Mouse (Mus musculus): ENCODE measurements around the gene Slc44a1. TPM values are rescaled to one million over a fixed set of nuclear protein-coding genes. Genes with fewer than 3 reads are reported as not detected.
A peak's percentile ranks its signal among the peaks of the same experiment; 100 is the strongest.

Slc44a1 gene
- polyA plus RNA-seq, 1 experiment from 2014 or later, result 40.9 TPM

- no peak for ATAC-seq (ENCODE audit: borderline replicate concordance, extremely low read depth, low FRiP score, low TSS enrichment)
Measured at GRCm38 (mm10) chr4:53487216-53488188, 47.3 kb downstream of the Slc44a1 start.

DNA sequence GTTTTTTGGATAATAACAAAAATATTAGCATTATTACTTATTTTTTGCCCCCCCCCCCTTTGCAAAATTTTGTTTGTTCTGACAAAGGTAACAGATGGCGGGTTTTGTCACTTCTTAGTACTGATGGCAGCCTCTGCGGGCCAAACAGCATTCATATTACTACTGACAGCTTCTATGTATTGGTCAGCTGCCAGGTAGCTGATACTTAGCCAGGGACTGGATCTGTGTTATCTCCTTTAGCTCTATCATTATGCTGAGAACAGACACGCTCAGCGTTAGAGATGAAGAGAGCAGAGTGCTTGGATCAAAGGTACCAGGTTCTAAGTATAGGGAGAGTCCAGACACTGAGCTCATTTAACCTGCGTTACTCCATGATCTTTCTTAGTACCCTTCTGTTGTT is 48.6 kb downstream of the Slc44a1 start:
- ATAC-seq (ENCODE audit: borderline replicate concordance, extremely low read depth, low FRiP score, low TSS enrichment), result no peak
- Histone ChIP-seq H3K4me3 (no peak overlapping the region), H3K4me1 (peaks cover 27% of the 10 kb centered on the region), H3K9me3 (no peaks in the 10 kb centered on the region), H3K36me3 (no peaks in the 10 kb centered on the region), H3K4me2 (no peak overlapping the region), H3K9ac (no peak overlapping the region), H3K27me3 (no peaks in the 10 kb centered on the region), H3K27ac (no peak overlapping the region)
- 59% methylated on average over 5 of the region's 5 CpGs for WGBS

More at GRCm38 (mm10) chr4:53487216-53488188, 47.3 kb downstream of the Slc44a1 start:
- H3K9me3 ChIP-seq, result no peaks in the 10 kb centered on the region
- no peaks in the 10 kb centered on the region for H3K27me3 ChIP-seq
- no peak overlapping the region for H3K4me2 ChIP-seq
- H3K36me3 ChIP-seq, result no peaks in the 10 kb centered on the region
- peaks cover 27% of the 10 kb centered on the region for H3K4me1 ChIP-seq
- H3K4me3 ChIP-seq, result no peak overlapping the region
- H3K9ac ChIP-seq, result no peak overlapping the region
- WGBS, result 35% methylated on average over 12 of the region's 12 CpGs
- 0 out of 2 replicates have a peak overlapping the region, but pooled peaks have one; percentile 39 for H3K27ac ChIP-seq

GRCm38 (mm10) chr4:53490371-53490770 is 50.2 kb downstream of the Slc44a1 start:
- Histone ChIP-seq H3K27ac (no peak overlapping the region), H3K4me2 (no peak overlapping the region), H3K4me3 (no peak overlapping the region), H3K4me1 (peaks cover 27% of the 10 kb centered on the region), H3K36me3 (no peaks in the 10 kb centered on the region), H3K9ac (no peak overlapping the region), H3K27me3 (no peaks in the 10 kb centered on the region), H3K9me3 (no peaks in the 10 kb centered on the region)
- no peak for ATAC-seq (ENCODE audit: borderline replicate concordance, extremely low read depth, low FRiP score, low TSS enrichment)
- WGBS, result 84% methylated on average over 7 of the region's 7 CpGs

GRCm38 (mm10) chr4:53491269-53491668 is 51.1 kb downstream of the Slc44a1 start:
- H3K36me3 ChIP-seq, result no peaks in the 10 kb centered on the region
- H3K9me3 ChIP-seq, result no peaks in the 10 kb centered on the region
- WGBS, result 74% methylated on average over 4 of the region's 4 CpGs
- H3K9ac ChIP-seq, result no peak overlapping the region
- H3K27me3 ChIP-seq, result no peaks in the 10 kb centered on the region
- no peak overlapping the region for H3K27ac ChIP-seq
- peaks cover 20% of the 10 kb centered on the region for H3K4me1 ChIP-seq
- no peak for ATAC-seq (ENCODE audit: borderline replicate concordance, extremely low read depth, low FRiP score, low TSS enrichment)
- no peak overlapping the region for H3K4me3 ChIP-seq
- no peak overlapping the region for H3K4me2 ChIP-seq

DNA sequence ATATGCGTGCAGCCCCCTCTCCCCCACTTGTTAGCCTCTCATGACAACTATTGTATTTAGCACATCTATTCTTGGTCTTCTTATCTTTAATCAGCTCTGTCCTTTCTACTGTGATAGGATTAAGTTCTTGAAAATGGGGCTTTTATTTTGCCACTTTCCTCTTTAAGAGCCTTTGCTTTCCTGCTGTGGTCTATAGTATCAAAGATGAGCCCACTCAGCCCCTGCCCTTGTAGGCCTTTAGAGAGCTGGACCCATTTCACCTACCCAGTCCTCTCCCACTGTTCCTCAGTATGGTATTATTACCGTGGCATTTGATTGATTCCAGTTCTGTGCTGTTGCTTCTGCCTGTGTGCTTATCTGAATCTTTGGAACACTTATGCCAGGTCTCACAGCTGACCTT is 55.4 kb downstream of the Slc44a1 start:
- no peaks in the 10 kb centered on the region for H3K9me3 ChIP-seq
- no peak overlapping the region for H3K9ac ChIP-seq
- no peak overlapping the region for H3K4me3 ChIP-seq
- no peaks in the 10 kb centered on the region for H3K4me1 ChIP-seq
- ATAC-seq (ENCODE audit: borderline replicate concordance, extremely low read depth, low FRiP score, low TSS enrichment), result no peak
- H3K27me3 ChIP-seq, result no peaks in the 10 kb centered on the region
- H3K27ac ChIP-seq, result no peak overlapping the region
- WGBS, result 57% methylated on average over 2 of the region's 2 CpGs
- H3K36me3 ChIP-seq, result no peaks in the 10 kb centered on the region
- H3K4me2 ChIP-seq, result no peak overlapping the region

GRCm38 (mm10) chr4:53502764-53503163 is 62.6 kb downstream of the Slc44a1 start:
- Histone ChIP-seq H3K4me2 (no peak overlapping the region), H3K4me3 (no peak overlapping the region), H3K9ac (no peak overlapping the region), H3K4me1 (no peaks in the 10 kb centered on the region), H3K36me3 (no peaks in the 10 kb centered on the region), H3K27me3 (no peaks in the 10 kb centered on the region), H3K9me3 (no peaks in the 10 kb centered on the region), H3K27ac (no peak overlapping the region)
- WGBS, result 83% methylated on average over 2 of the region's 2 CpGs
- ATAC-seq (ENCODE audit: borderline replicate concordance, extremely low read depth, low FRiP score, low TSS enrichment), result no peak

GRCm38 (mm10) chr4:53512131-53512916 is 72.1 kb downstream of the Slc44a1 start:
- Histone ChIP-seq H3K27ac (peak overlapping the region; percentile 50), H3K9me3 (no peaks in the 10 kb centered on the region), H3K4me2 (peak overlapping the region; percentile 8; the same call in 1 of the 2 replicates)

DNA sequence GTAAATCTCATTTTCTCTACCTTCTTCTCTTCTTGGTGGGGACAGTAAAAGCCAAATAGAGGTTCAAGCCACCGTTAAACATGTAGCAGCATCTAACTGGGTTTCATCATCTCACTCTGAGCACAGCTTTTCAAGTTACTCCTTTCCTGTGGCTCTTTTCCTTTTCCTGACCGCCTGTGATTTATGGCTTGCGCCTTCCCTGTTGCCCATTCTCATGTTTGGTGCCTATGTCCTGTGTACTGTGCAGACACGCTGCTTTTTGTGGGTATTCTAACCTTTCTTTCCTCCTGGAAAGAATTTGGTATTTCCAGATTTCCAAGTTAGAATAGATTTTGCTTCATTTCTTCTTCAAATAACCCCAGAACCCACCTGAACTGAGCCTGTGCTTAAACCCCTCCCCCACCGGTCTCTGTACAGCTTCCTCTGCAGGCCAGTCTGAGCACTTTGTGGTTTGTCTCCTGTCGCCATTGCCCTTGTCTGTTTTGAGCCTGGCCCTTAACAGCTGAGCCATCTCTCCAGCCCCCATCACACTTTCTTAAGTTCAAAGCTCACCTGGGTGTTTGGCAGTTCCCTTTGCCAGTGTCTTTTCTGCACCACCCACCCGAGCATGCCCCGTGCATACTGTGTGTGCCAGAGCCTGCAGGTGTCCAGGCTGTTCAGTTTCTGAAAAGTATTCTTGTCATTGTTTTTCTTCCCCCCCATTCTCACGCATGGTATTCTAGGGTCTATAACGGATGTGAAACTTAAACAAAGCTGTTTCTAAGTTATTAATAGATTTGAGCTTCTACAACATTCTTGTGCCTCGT is 73.3 kb downstream of the Slc44a1 start:
- Histone ChIP-seq H3K4me2 (peak overlapping the region; percentile 12), H3K4me3 (no peak overlapping the region), H3K4me1 (peaks cover 29% of the 10 kb centered on the region), H3K27me3 (no peaks in the 10 kb centered on the region), H3K36me3 (no peaks in the 10 kb centered on the region), H3K9me3 (no peaks in the 10 kb centered on the region), H3K27ac (peak overlapping the region; percentile 50), H3K9ac (no peak overlapping the region)
- 42% methylated on average over 11 of the region's 11 CpGs for WGBS
- peak; percentile 53; the same call in 1 of the 2 replicates for ATAC-seq (ENCODE audit: borderline replicate concordance, extremely low read depth, low FRiP score, low TSS enrichment)

More at GRCm38 (mm10) chr4:53512131-53512916, 72.1 kb downstream of the Slc44a1 start:
- Histone ChIP-seq H3K4me3 (no peak overlapping the region), H3K36me3 (no peaks in the 10 kb centered on the region), H3K4me1 (peaks cover 29% of the 10 kb centered on the region), H3K9ac (no peak overlapping the region), H3K27me3 (no peaks in the 10 kb centered on the region)
- 38% methylated on average over 15 of the region's 15 CpGs for WGBS
- ATAC-seq (ENCODE audit: borderline replicate concordance, extremely low read depth, low FRiP score, low TSS enrichment), result peak; percentile 75; the same call in 1 of the 2 replicates

GRCm38 (mm10) chr4:53516011-53516532 is 75.9 kb downstream of the Slc44a1 start:
- ATAC-seq (ENCODE audit: borderline replicate concordance, extremely low read depth, low FRiP score, low TSS enrichment), result no peak

GRCm38 (mm10) chr4:53519429-53519828 is 79.2 kb downstream of the Slc44a1 start:
- 92% methylated on average over 2 of the region's 2 CpGs for WGBS
- peaks cover under 1% of the 10 kb centered on the region; the same call in 1 of the 2 replicates for H3K4me1 ChIP-seq
- no peak overlapping the region for H3K4me3 ChIP-seq
- no peak overlapping the region for H3K9ac ChIP-seq
- no peaks in the 10 kb centered on the region for H3K9me3 ChIP-seq
- H3K27me3 ChIP-seq, result no peaks in the 10 kb centered on the region
- no peak overlapping the region for H3K4me2 ChIP-seq
- no peak for ATAC-seq (ENCODE audit: borderline replicate concordance, extremely low read depth, low FRiP score, low TSS enrichment)
- H3K27ac ChIP-seq, result no peak overlapping the region
- H3K36me3 ChIP-seq, result no peaks in the 10 kb centered on the region

More at GRCm38 (mm10) chr4:53516011-53516532, 75.9 kb downstream of the Slc44a1 start:
- 65% methylated on average over 6 of the region's 6 CpGs for WGBS
- H3K27me3 ChIP-seq, result no peaks in the 10 kb centered on the region
- H3K4me3 ChIP-seq, result no peak overlapping the region
- H3K9ac ChIP-seq, result no peak overlapping the region
- no peaks in the 10 kb centered on the region for H3K36me3 ChIP-seq
- no peak overlapping the region for H3K27ac ChIP-seq
- no peaks in the 10 kb centered on the region for H3K9me3 ChIP-seq
- H3K4me1 ChIP-seq, result peaks cover 29% of the 10 kb centered on the region
- H3K4me2 ChIP-seq, result no peak overlapping the region

- no peaks in the 10 kb centered on the region for H3K27me3 ChIP-seq
- 69% methylated on average over 8 of the region's 8 CpGs for WGBS
- no peaks in the 10 kb centered on the region for H3K9me3 ChIP-seq
- no peak for ATAC-seq (ENCODE audit: borderline replicate concordance, extremely low read depth, low FRiP score, low TSS enrichment)
- H3K36me3 ChIP-seq, result no peaks in the 10 kb centered on the region
- no peak overlapping the region for H3K4me3 ChIP-seq
- no peak overlapping the region for H3K4me2 ChIP-seq
- H3K9ac ChIP-seq, result no peak overlapping the region
- H3K27ac ChIP-seq, result no peak overlapping the region
- no peaks in the 10 kb centered on the region for H3K4me1 ChIP-seq
Measured at GRCm38 (mm10) chr4:53521028-53521427, 80.8 kb downstream of the Slc44a1 start.
